Mouse (Mus musculus) left cerebral cortex, postnatal 36 days (tissue): ENCODE results near the gene Wdr66. TPM values are rescaled to one million over a fixed set of nuclear protein-coding genes. Genes with fewer than 3 reads are reported as not detected.
A peak's percentile ranks its signal among the peaks of the same experiment; 100 is the strongest.

Experiments
- DNase-seq, 2 experiments: peaks; one replicate each; pipeline ENCODE4 v3.0.0; 2021 to 2022; ENCODE audit warnings: low spot score in 2 of 2, mixed read lengths in 1 of 2
- intact Hi-C: fragments of 180-260 bp; cut with DNase I; formaldehyde crosslinking; loops from one replicate; pipeline ENCODE4 v1.15.1; 2025
- total RNA-seq, 2 experiments: library from RNA; stranded (reverse); gene quantifications; 2 replicates each; pipeline ENCODE4 v1.2.3; 2021

Wdr66 gene
- total RNA-seq, 2 experiments from 2014 or later, result 4.7 to 6.7 TPM

DNA sequence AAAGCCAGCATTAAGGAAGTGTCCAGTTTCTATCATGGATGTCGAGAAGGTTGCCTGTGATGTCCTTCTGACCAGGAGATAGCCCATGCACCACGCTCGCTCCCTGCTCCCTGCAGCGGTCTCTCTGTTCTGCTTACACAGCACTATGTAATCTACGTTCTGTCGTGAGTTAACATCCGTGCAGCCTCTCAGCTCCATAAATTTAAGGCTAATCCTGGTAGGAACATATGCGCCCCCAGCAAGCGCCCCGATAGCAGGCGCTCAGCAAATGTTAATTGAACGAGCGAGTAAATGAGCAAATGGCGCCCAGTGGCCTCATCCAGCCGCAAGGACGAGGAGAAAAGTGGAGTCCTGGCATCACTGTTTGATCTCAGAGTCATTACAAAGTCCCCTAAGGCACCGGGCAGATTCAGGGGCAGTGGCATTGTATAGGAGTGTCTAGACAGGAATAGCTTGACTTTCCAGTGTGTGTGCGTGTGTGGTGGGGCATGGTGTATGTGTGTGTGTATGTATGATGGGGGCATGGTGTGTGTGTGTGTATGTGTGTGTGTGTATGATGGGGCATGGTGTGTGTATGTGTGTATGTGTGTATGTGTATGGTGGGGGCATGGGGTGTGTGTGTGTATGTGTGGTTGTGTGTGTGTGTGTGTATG, 55.9 kb downstream of the Wdr66 start:
- intact Hi-C loops, result no loop called here
- DNase-seq, result no peak

DNA sequence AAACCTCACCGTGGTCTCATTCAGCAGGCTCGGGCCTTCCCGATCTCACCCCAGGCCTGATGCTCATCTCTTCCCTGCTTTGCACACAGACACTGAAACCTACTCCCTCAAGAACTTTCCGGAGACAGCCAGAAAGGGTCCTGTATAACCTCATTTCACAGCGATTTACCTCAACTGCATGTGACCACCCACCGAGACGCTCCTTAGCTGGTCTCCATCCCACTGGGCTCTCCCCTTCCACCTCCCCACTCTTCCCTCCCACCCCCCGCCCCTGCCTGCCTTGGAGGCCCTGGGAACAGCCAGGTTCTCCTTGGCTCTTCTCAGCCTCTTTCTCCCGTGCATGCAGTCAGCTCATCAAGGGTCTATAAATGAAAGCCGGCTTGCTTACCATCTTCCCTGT, 57.9 kb downstream of the Wdr66 start:
- DNase-seq, result no peak
- intact Hi-C loops, result no loop called here

DNA sequence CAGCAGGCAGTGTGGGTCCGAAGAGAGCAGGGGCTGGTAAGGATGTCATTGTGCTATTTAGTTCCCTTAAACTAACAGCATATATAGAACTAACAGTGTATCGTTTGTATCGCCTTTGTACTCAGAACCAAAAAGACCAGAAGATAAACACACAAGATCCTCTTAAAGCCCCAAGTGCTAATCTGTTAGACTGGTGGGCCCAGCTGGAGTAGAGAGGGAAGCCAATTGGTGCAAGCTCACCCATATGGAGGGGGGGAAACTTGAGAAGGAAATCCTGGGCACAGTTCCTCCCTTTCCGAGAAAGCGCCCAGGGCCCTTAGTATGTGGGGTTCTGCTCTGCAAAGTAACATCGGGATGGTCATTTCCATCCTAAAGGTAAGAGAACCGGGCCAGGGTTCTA, 58.3 kb downstream of the Wdr66 start:
- no peak for DNase-seq
- intact Hi-C loops, result no loop called here

- intact Hi-C loops, result no loop called here
- no peak for DNase-seq
These were observed 61.2 kb downstream of the Wdr66 start for GRCm38 (mm10) chr5:123313058-123313630.

- intact Hi-C loops, result no loop called here
- no peak for DNase-seq
These were observed 62.0 kb downstream of the Wdr66 start for GRCm38 (mm10) chr5:123313851-123314380.

GRCm38 (mm10) chr5:123315219-123315866, 63.4 kb downstream of the Wdr66 start:
- no peak for DNase-seq
- intact Hi-C loops, result no loop called here

DNA sequence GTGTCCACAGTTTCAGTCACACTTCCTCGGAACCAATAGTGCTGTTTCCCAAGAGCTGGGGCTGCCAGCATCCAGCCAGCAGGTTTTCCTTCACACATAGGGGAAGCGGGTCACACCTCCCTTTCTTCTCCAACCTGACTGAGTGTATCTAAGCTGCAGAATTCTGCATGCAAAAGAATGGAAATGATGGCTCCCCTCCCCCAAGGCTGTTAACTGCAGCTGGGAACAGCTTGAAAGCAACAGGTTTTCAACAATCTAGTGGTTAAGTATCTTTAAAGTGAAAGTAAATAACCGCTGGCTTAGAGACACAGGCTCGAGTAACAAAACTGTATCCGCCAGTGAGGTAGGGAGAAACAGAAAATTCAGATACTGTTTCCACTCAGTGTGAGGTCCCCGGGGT, 66.1 kb downstream of the Wdr66 start:
- intact Hi-C loops, result no loop called here
- no peak for DNase-seq

- intact Hi-C loops, result no loop called here
These were observed 68.2 kb downstream of the Wdr66 start for GRCm38 (mm10) chr5:123320136-123320535.

GRCm38 (mm10) chr5:123324242-123324641, 72.3 kb downstream of the Wdr66 start:
- no peak for DNase-seq
- intact Hi-C loops, result no loop called here

More at GRCm38 (mm10) chr5:123320136-123320535, 68.2 kb downstream of the Wdr66 start:
- DNase-seq, result no peak

GRCm38 (mm10) chr5:123326006-123326750, 74.3 kb downstream of the Wdr66 start:
- intact Hi-C loops, result no loop called here
- DNase-seq, result peak; percentile 43 to 47

GRCm38 (mm10) chr5:123326751-123327148, 74.8 kb downstream of the Wdr66 start:
- DNase-seq, result peak; percentile 61 to 71
- intact Hi-C loops, result no loop called here

GRCm38 (mm10) chr5:123327686-123328085, 75.8 kb downstream of the Wdr66 start:
- no peak for DNase-seq
- intact Hi-C loops, result no loop called here

DNA sequence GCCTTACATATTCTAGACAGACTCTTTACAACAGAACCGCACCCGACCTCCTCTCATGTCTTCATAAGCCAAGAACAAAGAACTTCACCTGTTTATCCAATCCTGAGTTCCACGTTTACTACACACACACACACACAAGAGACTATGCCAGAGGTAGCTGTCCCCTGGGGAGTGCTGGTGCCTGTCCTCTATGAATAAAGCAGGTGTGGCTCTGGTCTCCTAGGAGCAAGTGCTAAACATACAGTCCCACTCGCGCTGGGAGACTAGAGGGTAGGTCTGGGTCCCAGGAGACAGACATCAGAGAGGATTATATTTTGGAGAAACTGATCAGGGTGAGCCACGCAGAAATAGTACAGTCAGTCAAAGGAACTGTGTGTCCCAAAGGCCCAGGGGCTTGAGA, 81.7 kb downstream of the Wdr66 start:
- intact Hi-C loops, result no loop called here
- DNase-seq, result no peak

GRCm38 (mm10) chr5:123336205-123336961, 84.5 kb downstream of the Wdr66 start:
- DNase-seq, result no peak
- intact Hi-C loops, result no loop called here

DNA sequence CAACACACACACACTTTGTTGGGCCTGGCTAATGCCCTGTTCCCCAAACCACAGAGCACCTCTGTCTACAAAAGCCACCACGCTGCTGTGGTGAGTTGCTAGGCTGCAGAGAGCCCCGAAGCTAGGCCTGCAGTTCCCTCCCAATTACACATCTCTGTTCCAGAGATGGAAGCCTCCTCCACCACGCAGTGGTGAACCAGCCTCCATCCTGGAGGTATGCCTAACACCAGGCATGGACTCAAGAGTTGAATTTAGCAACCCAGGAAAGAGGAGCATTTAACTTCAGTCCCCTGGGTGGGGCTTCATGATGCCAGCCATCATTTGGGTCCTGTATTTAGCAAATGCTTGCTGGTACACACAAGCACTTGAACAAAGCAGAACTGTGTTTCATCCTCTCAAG, 86.6 kb downstream of the Wdr66 start:
- DNase-seq, result peak; percentile 33 to 59
- intact Hi-C loops, result no loop called here

- intact Hi-C loops, result loop anchor here (2.0 kb wide), 1 partner anchor 87 kb away; no protein-coding TSS in a partner anchor
- peak; percentile 94 to 96 for DNase-seq
These were observed 92.1 kb downstream of the Wdr66 start, which contains the start of gene Bcl7a for GRCm38 (mm10) chr5:123343707-123344627. TSS of gene Bcl7a (plus strand) at chr5:123343834.

DNA sequence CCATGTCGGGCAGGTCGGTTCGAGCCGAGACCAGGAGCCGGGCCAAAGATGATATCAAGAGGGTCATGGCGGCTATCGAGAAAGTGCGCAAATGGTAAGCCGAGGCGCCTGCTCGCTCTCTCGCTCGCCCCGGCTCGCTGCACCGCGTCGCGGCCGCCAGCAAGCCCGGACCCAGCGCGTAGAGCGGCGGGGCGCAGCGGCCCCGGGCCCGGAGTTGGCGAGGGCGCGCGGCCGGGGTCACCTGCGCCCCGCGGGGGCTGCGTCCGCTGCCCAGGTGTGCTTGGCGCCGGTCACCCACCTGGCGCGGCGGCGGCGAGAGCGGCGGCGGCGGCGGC, 92.7 kb downstream of the Wdr66 start:
- intact Hi-C loops, result loop anchor here (2.0 kb wide), 1 partner anchor 88 kb away; no protein-coding TSS in a partner anchor

More for the DNA sequence above, 92.7 kb downstream of the Wdr66 start:
- no peak for DNase-seq
